Mouse (Mus musculus) bone marrow, adult 2 months (tissue): ENCODE measurements at regions not wholly inside any gene's neighbourhood (a gene's known extent, or its start where the extent isn't known, plus 50 kb on each side); places are given as distances from the start of the nearest gene placed in this dataset.

Experiments
- CTCF ChIP-seq: fragments of 200-500 bp; IDR thresholded peaks from 2 replicates; pipeline ENCODE4 v1.5.1; 2011; ENCODE audit warnings: low read length, control low read depth; ENCODE audit not compliant: control insufficient read depth, insufficient read depth
- POLR2A ChIP-seq: fragments of 200-500 bp; IDR thresholded peaks from 2 replicates; pipeline ENCODE4 v1.6.1; 2011; ENCODE audit warnings: low read depth, mild to moderate bottlenecking, control low read depth, low read length, borderline replicate concordance; ENCODE audit not compliant: control insufficient read depth

- TF ChIP-seq POLR2A (no peak), CTCF (no peak)
Observed at GRCm38 (mm10) chr13:51963966-51964365, 117.5 kb downstream of the Gadd45g start.
